Mouse (Mus musculus) lung, postnatal 0 days (tissue): Measurements from ENCODE around the gene Ckm. TPM values are rescaled to one million over a fixed set of nuclear protein-coding genes. Genes with fewer than 3 reads are reported as not detected.

Experiments
- ATAC-seq: fragments of 200-750 bp; cut with Nextera tagmentation; 2 replicates; pipeline ENCODE4 v1.8.0; 2017; ENCODE audit warnings: moderate library complexity
- DNase-seq: peaks from one replicate; pipeline ENCODE4 v3.0.0-alpha.2; 2016; ENCODE audit warnings: low spot score
- H3K27ac ChIP-seq: fragments of 300-500 bp; sonication (generic); 2 replicates; pipeline ENCODE4 v1.5.1; 2014; ENCODE audit warnings: antibody characterized with exemption, mild to moderate bottlenecking, low read length, mixed read lengths
- H3K27me3 ChIP-seq: fragments of 300-500 bp; sonication (generic); replicated peaks from 2 replicates; pipeline ENCODE4 v1.6.1; 2014; ENCODE audit warnings: low read length, mixed read lengths; ENCODE audit not compliant: insufficient read depth
- H3K36me3 ChIP-seq: fragments of 300-500 bp; sonication (generic); 2 replicates; pipeline ENCODE4 v1.6.1; 2014; ENCODE audit warnings: low read length, mixed read lengths; ENCODE audit not compliant: insufficient read depth
- H3K4me1 ChIP-seq: fragments of 300-500 bp; sonication (generic); 2 replicates; pipeline ENCODE4 v1.6.1; 2014; ENCODE audit warnings: antibody characterized with exemption, low read depth, low read length, mixed read lengths; ENCODE audit not compliant: insufficient read depth
- H3K4me2 ChIP-seq: fragments of 300-500 bp; sonication (generic); replicated peaks from 2 replicates; pipeline ENCODE4 v1.6.1; 2014; ENCODE audit warnings: low read depth, mild to moderate bottlenecking, low read length, moderate library complexity, mixed read lengths
- H3K4me3 ChIP-seq: fragments of 300-500 bp; sonication (generic); 2 replicates; pipeline ENCODE4 v1.5.1; 2014; ENCODE audit warnings: low read depth, low read length
- H3K9ac ChIP-seq: fragments of 300-500 bp; sonication (generic); replicated peaks from 2 replicates; pipeline ENCODE4 v1.6.1; 2014; ENCODE audit warnings: low read depth, mild to moderate bottlenecking
- H3K9me3 ChIP-seq: fragments of 300-500 bp; sonication (generic); 2 replicates; pipeline ENCODE4 v1.6.1; 2016; ENCODE audit warnings: low read length, mixed read lengths
- CTCF ChIP-seq: IDR thresholded peaks from 2 replicates; pipeline ENCODE4 v1.5.1; 2016; ENCODE audit warnings: antibody characterized with exemption, mild to moderate bottlenecking
- EP300 ChIP-seq: IDR thresholded peaks from 2 replicates; pipeline ENCODE4 v1.6.1; 2016; ENCODE audit warnings: antibody characterized with exemption, mild to moderate bottlenecking, control low read depth
- WGBS: fragments of 180-500 bp; shearing (Covaris S2); extraction: QIAGEN DNeasy Blood & Tissue Kit; methylation state at CpG from one replicate; pipeline ENCODE4 v1.1.7; 2014; 5-methylcytosine and 5-hydroxymethylcytosine counted together
- polyA plus RNA-seq: library from polyadenylated mRNA; unstranded; fragments of >200 nt; fragmentation: Nextera tagmentation; extraction: Ambion mirVana; gene quantifications from 2 replicates; pipeline ENCODE4 v1.2.1, GENCODE M21; 2015

Ckm gene
- polyA plus RNA-seq, 1 experiment from 2014 or later = 34.0 TPM

DNA sequence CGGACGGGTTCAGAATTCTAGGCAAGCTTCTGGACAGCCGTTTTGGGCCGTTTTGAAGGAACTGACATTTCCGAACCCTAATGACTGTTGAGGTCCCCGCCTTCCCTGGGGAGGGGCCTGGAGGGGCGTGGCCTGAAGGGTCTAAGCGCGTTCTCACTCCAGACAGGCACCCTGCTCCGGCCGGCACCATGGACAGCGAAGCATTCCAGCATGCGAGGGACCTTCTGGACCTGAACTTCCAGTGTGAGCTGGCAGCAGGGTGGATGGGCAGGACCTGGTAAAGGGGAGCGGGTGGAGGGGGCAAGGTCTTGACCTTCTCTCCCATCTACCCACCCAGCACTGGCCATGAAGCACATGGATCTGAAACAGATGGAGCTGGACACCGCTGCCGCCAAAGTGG lies 36.2 kb upstream of the Ckm start:
- Histone ChIP-seq H3K4me1 (peaks cover 4% of the 10 kb centered on the region; the same call in 1 of the 2 replicates), H3K4me2 (no peak overlapping the region), H3K9me3 (no peaks in the 10 kb centered on the region), H3K36me3 (no peaks in the 10 kb centered on the region), H3K9ac (no peak overlapping the region), H3K27ac (no peak overlapping the region), H3K27me3 (no peaks in the 10 kb centered on the region), H3K4me3 (no peak overlapping the region)
- TF ChIP-seq EP300 (no peak), CTCF (no peak)
- DNase-seq (peak; percentile 50), ATAC-seq (peak; percentile 48; the same call in 1 of the 2 replicates)
- WGBS = 18% methylated on average over 16 of the region's 16 CpGs

DNA sequence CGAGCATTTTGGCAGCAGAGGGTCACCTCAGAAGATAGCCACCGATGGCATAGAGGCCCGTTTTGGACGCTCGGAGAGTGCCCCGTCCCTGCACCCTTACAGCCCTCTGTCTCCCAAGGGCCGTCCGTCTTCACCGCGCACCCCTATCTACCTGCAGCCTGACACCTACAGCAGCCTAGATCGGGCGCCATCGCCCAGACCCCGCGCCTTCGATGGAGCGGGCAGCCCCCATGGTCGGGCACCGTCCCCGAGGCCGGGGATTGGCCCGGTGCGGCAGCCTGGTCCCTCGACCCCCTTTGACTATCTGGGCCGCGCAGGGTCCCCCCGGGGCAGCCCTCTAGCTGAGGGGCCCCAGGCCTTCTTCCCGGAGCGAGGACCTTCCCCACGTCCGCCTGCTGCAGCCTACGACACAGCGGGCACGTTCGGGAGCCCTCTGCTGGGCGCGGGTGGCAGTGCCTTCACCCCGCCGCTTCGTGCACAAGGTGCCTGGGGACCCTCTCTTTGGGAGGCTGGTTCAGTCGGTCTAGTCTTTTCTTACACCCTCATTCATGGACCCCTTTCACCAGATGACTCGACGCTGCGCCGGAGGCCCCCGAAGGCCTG lies 34.7 kb upstream of the Ckm start:
- WGBS = 12% methylated on average over 44 of the region's 46 CpGs
- TF ChIP-seq EP300 (no peak), CTCF (peak; percentile 86)
- no peaks in the 10 kb centered on the region for H3K27me3 ChIP-seq
- H3K4me2 ChIP-seq = peak overlapping the region; percentile 61
- ATAC-seq = peak; percentile 64
- no peak overlapping the region for H3K27ac ChIP-seq
- H3K9ac ChIP-seq = no peak overlapping the region; the same call in 1 of the 2 replicates
- peak; percentile 46 for DNase-seq
- H3K4me1 ChIP-seq = peaks cover 4% of the 10 kb centered on the region; the same call in 1 of the 2 replicates
- H3K36me3 ChIP-seq = no peaks in the 10 kb centered on the region
- H3K4me3 ChIP-seq = peak overlapping the region; percentile 24
- H3K9me3 ChIP-seq = no peaks in the 10 kb centered on the region

DNA sequence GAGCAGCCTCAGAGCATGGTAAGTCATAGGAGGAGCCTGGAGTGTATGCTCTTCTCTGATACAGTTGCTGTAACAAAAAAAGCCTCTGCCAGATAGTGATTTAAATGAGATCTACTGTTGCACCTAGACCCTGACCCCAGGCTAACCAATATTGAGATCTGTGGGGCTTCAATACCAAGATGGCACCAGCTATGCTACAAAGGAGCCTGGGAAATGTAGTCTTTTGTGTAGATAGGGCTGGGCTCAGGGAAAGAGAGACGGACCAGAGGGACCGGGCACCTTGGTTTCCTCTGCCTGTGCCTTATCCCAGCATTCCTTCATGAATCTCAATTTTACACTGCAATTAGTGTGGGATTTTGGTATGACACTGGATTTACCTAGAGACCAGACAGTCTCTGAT lies 31.2 kb upstream of the Ckm start:
- H3K9me3 ChIP-seq = no peaks in the 10 kb centered on the region
- DNase-seq (no peak), ATAC-seq (no peak)
- no peak overlapping the region for H3K9ac ChIP-seq
- H3K27me3 ChIP-seq = no peaks in the 10 kb centered on the region
- H3K4me2 ChIP-seq = no peak overlapping the region
- H3K4me1 ChIP-seq = peaks cover 4% of the 10 kb centered on the region; the same call in 1 of the 2 replicates
- H3K4me3 ChIP-seq = no peak overlapping the region
- H3K27ac ChIP-seq = no peak overlapping the region
- 85% methylated on average over 2 of the region's 2 CpGs for WGBS
- H3K36me3 ChIP-seq = no peaks in the 10 kb centered on the region
- TF ChIP-seq EP300 = no peak
- no peak for TF ChIP-seq CTCF

DNA sequence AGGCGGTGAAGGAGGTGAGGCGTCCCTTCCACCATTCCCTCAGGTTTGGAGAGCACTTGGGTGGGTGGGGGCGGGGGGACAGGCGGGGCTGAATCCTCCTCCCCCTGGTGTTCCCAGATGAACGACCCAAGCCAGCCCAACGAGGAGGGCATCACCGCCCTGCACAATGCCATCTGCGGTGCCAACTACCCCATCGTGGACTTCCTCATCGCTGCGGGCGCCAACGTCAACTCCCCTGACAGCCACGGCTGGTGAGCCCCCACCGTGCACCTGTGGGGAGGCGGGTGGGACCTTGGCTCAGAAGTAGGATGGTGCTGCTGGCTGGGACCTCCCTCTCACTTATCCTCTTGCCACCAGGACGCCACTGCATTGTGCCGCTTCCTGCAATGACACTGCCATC lies 29.2 kb upstream of the Ckm start:
- no peaks in the 10 kb centered on the region for H3K36me3 ChIP-seq
- H3K27ac ChIP-seq = no peak overlapping the region
- no peak for ATAC-seq
- no peaks in the 10 kb centered on the region for H3K27me3 ChIP-seq
- DNase-seq = no peak
- TF ChIP-seq EP300 (no peak), CTCF (no peak)
- WGBS = 70% methylated on average over 17 of the region's 18 CpGs
- no peaks in the 10 kb centered on the region for H3K4me1 ChIP-seq
- H3K9ac ChIP-seq = no peak overlapping the region
- no peak overlapping the region for H3K4me3 ChIP-seq
- H3K9me3 ChIP-seq = no peaks in the 10 kb centered on the region
- H3K4me2 ChIP-seq = no peak overlapping the region

DNA sequence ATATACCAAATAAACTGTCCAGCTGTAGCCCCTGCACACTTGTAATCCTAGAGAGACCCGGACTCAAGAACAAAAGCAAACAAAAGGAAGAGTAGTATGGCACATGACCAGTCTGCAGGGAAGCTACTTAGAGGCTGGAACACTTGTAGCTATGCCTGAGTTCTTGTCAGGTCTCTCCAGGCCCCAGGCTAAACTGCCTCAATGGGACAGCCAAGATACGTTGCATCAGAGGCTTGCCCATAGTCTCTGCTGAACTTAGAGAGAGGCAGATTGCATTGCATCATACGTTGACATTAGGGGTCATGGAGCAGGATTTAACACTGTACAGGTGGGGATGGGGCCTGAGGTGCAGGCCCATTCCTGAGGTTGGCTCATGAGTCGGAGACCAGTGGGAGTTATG lies 28.6 kb upstream of the Ckm start:
- no peaks in the 10 kb centered on the region for H3K27me3 ChIP-seq
- H3K9me3 ChIP-seq = no peaks in the 10 kb centered on the region
- WGBS = 67% methylated on average over 4 of the region's 4 CpGs
- H3K9ac ChIP-seq = no peak overlapping the region
- no peak overlapping the region for H3K27ac ChIP-seq
- TF ChIP-seq CTCF (no peak), EP300 (no peak)
- H3K4me2 ChIP-seq = no peak overlapping the region
- DNase-seq (peak; percentile 52), ATAC-seq (peak; percentile 71)
- no peak overlapping the region for H3K4me3 ChIP-seq
- no peaks in the 10 kb centered on the region for H3K4me1 ChIP-seq
- H3K36me3 ChIP-seq = no peaks in the 10 kb centered on the region

DNA sequence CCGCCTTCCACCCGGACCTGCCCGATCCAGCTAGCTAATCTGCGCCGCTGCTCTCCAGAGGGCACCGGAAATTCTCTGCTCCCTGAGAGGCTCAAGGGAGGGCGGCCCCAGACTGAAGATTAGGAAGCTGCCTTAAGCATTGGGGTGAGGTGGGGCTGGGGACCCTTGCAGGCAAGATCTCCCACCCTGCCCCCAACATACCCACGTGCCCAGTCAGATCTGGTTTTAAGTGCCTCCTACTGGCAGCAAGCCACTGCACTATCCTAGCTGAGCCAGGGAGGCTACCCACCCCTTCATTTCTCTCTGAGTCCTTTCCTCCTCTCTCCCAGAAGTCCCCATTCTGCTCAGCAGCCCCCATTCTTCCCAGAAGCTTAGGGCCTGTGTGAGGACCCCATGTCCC lies 26.5 kb upstream of the Ckm start:
- H3K27me3 ChIP-seq = no peaks in the 10 kb centered on the region
- no peak overlapping the region for H3K4me3 ChIP-seq
- H3K4me1 ChIP-seq = 0 out of 2 replicates have a peak, but pooled peaks cover 3% of the 10 kb centered on the region
- no peak for DNase-seq
- TF ChIP-seq EP300 = no peak
- TF ChIP-seq CTCF = no peak
- no peaks in the 10 kb centered on the region for H3K9me3 ChIP-seq
- no peak overlapping the region for H3K27ac ChIP-seq
- 59% methylated on average over 8 of the region's 8 CpGs for WGBS
- no peak overlapping the region for H3K9ac ChIP-seq
- H3K4me2 ChIP-seq = no peak overlapping the region
- ATAC-seq = no peak
- no peaks in the 10 kb centered on the region for H3K36me3 ChIP-seq
